Mouse (Mus musculus): ENCODE data around the gene Dnaaf5. TPM values are rescaled to one million over a fixed set of nuclear protein-coding genes. Genes with fewer than 3 reads are reported as not detected.

The Dnaaf5 gene
- total RNA-seq, 2 experiments from 2014 or later: 7.0 to 9.0 TPM

- no peak for DNase-seq (ENCODE audit: low spot score in 2 of 2)
Measured at GRCm38 (mm10) chr5:139140589-139140988, 9.4 kb upstream of the Dnaaf5 start.

DNA sequence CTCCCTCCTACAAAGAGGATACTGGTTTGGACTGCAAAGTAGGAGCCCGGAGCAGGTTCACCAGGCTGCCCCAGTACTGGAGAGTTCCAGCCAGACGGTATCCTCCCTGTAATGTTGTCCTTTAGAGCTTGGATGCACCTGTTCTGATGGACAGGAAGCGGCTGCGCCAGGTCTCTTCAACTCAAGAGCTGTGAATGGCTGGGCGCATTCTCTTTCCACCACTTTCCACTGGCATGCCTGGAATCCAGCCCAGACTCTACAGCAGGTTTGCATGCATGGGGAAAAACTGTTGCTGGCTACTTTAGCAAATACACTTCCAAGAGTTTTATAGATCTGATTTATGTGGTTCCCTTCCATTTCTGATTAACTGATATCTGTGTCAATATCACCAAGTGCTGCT lies 8.7 kb upstream of the Dnaaf5 start:
- DNase-seq (ENCODE audit: low spot score in 2 of 2): no peak

DNA sequence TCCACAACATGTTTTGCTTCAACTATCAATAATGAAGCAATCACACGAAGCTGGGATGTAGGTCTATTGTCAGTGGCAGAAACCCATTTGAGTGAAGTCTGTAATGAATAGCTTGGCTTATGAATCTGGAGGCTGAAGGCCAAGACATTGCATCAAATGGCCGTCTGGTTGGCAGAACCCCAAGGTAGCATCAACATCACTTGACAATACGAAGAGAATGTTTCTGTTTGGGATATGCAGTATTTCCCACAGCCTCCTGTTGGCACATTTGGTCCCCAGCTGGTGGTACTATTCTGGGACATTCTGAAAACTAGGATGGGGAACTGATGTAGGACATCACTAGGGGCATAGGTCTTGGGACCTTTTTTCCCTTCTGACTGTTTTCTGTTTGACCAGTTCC lies 6.1 kb upstream of the Dnaaf5 start:
- no peak for DNase-seq (ENCODE audit: low spot score in 2 of 2)

GRCm38 (mm10) chr5:139145726-139146125 lies 4.3 kb upstream of the Dnaaf5 start:
- DNase-seq (ENCODE audit: low spot score in 2 of 2): no peak

GRCm38 (mm10) chr5:139146476-139147075 lies 3.4 kb upstream of the Dnaaf5 start:
- no peak for DNase-seq (ENCODE audit: low spot score in 2 of 2)

DNA sequence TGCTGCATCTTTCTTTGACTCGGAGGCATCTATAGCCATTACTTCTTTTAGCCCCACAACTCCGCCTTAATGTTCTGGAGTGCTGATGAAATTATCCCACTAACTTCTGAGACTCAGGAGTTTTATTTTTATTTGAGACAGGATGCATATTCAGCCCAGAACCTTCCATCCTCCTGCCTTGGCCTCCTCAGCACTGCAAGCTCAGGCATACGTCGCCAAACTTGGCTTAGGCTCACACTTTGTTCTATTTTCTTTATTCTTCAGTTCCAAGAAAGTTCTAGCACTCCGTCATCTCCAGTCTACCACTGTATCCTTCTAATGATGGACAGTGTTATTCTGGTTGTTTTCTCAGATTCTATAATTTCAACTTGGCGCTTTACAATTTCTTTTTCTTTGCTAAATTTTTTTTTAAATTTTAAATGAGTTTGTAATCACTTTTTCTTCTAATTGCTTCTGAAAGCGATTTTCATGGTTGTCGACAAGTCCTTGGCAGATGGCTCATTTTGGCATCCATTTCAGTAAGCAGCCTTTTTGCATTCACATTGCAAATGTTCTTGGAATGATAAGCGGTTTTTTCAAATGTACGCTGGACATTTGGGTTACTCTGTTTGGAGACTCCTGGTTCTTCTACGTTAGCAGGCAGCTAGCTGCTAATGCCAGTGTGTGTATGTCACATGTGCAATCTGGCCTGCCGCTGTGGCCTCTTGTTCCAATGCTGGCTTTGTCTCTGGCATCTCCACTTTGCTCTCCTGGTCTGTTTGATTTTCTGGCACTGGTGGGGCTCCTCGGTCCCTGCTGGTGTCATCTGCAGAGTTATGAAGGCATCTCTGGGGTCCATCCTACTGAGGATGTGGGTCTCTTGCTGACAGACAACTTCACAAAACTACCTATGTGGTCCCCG lies 2.6 kb upstream of the Dnaaf5 start:
- peak; percentile 34 to 80 for DNase-seq (ENCODE audit: low spot score in 2 of 2)

DNA sequence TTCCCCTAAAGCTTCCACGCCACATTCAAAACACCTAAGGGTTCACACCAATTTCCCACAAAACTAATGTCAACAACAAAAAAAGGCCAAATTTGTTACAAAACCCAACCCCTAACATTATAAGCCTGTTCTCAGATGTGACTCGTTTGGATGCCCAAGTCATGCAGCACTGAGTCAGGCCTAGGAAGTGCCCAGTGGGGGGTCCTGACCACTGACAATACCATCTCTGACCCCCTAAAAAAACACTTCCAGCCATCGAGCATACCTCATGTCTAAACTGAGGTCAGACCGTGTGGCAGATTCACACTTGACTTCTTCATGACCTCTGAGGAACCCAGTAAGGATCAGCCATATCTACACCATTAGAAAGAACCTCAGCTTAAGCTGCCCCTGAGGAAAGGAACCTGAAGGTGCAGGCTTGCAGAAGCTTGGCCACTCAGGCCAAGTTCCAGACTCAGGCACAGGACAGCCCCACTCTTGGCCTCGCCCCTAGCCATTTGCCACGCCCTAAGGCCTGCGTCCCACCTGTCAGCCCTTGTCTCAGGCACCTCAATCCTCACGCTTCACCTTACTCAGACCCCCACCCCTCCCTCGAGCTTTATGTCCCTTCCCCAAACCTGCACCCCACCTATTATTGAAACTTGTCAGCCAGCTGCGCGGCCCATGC lies 884 bp upstream of the Dnaaf5 start:
- no peak for DNase-seq (ENCODE audit: low spot score in 2 of 2)

DNA sequence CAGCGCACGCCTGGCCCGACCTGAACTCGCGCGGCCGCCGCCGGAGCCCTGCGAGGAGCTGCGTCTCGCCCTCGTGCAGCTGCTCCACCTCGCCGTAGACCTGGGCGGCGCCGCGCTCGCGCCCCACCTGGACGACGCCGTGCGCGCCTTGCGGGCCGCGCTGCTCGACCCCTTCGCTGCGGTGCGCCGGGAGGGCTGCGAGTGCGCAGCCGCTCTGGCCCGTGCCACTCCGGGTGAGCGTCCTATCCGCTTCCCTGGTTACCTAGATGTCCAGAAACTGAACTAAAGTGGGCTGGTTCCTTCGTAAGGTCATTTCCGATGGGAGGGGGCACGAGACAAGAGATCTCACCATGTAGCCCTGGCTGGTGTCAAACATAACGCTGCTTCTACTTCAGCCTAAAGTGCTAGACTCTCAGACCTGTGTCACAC lies 594 bp downstream of the Dnaaf5 start:
- DNase-seq (ENCODE audit: low spot score in 2 of 2): no peak

DNA sequence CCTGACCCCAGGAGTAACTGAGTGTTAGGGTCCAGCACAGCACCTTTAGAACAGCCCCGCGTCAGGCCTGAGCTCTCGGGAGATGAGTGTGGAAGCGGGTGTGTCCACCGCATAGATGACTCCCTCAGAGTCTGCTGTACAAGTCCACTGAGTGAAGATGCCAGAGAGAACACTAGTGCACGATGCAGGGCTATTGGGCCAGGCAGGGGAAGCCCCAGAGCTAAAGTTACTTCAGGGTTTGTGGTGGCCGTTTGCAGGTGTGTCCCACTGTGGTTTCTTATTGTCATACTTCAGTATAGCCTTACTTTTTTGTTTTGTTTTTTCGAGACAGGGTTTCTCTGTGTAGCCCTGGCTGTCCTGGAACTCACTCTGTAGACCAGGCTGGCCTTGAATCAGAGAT lies 10.9 kb downstream of the Dnaaf5 start:
- DNase-seq (ENCODE audit: low spot score in 2 of 2): no peak

DNA sequence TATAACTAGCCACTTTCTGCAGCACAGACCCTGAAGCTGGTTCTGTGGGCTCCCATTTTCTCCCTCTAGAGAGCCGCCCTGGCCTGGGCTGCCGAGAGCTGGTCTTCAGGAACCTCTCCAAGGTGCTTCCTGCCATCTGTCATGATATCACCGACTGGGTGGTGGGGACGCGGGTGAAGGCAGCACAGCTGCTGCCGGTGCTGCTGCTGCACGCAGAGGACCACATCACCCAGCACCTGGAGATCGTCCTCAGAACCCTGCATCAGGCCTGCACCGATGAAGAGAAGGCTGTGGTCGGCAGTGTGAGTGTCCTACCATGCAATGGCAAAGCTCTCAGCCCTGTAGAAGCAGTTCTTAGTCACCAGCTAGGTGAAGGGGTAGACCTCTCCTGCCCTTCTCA lies 11.6 kb downstream of the Dnaaf5 start:
- no peak for DNase-seq (ENCODE audit: low spot score in 2 of 2)

DNA sequence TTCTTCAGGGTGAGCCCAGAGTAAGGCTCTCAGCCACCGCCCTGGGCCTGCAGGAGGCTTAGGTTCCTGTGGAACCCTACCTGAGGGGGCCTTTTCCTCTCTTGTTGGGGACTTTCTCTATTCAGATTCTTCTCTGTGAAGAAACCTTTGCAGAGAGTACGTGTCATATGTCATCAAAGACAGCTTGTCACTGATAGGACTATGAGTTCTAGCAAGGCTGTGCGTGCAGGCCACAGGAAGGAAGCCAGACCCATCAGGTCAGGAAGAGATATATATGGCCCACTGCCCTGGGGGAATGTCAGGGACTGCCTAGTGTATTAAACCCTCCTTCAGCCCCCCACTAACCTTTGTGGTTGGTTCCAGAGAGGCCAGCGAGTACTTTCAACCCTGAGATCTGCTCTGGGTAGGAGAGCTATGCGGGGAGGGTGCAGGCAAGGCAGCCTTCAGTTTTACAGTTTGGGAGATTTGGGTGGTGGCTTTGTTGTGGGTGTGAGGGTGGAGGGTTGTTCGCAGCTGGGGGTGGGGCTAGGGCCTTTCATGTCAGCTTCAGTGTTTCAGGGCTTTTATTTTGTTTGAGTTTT lies 16.8 kb downstream of the Dnaaf5 start:
- no peak for DNase-seq (ENCODE audit: low spot score in 2 of 2)

- no peak for DNase-seq (ENCODE audit: low spot score in 2 of 2)
Measured at GRCm38 (mm10) chr5:139167548-139167947, 17.5 kb downstream of the Dnaaf5 start.

GRCm38 (mm10) chr5:139171929-139172328 lies 21.9 kb downstream of the Dnaaf5 start:
- DNase-seq (ENCODE audit: low spot score in 2 of 2): no peak

GRCm38 (mm10) chr5:139174141-139174540 lies 24.1 kb downstream of the Dnaaf5 start:
- no peak for DNase-seq (ENCODE audit: low spot score in 2 of 2)

GRCm38 (mm10) chr5:139174556-139175547 lies 24.8 kb downstream of the Dnaaf5 start:
- DNase-seq (ENCODE audit: low spot score in 2 of 2): no peak

DNA sequence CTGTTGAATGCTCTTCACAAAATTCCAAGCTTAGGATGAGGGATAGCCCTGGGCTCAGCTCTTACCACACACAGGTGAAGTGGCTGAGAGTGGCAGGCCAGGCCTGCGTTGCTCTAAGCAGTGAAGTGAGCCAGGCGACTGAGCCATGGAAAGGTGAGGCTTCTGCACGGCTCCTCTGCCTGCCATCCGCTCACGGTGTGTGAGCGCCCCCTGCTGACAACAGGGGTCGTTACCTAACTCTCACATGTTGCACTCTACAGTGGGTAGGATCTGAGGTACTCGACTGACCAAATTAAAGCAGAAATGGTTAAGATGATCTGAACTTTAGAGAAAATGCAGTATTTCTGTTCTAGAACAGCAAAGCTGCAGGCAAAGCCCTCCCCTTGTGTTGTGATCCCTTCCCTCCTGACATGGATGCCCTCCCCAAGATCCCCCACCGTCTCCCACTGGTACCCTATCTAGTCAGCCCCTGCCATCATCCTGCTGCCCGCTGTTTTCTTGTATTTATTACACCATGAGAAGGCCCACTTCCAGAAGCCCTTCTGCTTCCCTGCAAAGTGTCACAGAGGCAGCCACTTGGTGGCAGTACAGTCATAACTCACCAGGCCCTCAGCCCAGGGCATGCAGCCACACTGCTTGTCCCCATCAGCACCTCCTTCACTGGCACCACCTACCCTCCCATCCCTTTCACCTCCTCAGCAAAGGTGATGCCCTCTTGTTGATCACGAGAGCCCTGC lies 29.0 kb downstream of the Dnaaf5 start:
- DNase-seq (ENCODE audit: low spot score in 2 of 2): peak; percentile 66 to 83

GRCm38 (mm10) chr5:139183131-139183530 lies 33.1 kb downstream of the Dnaaf5 start:
- DNase-seq (ENCODE audit: low spot score in 2 of 2): peak; percentile 36 to 59

DNA sequence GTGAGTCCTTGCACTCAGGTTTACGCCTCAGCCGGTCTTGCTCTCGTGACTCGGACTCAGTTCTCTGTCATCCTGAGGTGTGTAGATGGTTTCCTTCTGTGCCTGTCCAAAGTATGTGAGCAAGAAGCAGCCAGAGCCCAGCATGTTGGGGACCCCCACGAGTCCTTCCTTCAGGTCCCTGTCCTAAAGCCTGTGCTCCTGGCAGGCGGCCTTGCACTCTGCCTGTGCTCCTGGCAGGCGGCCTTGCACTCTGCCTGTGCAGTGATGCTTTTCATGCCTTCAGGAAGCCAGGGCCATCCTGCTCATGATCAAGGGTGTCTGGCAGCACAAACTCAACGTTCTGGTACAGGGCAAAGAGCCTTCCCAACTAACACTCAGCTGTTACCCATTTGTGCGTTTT lies 33.6 kb downstream of the Dnaaf5 start:
- DNase-seq (ENCODE audit: low spot score in 2 of 2): no peak

DNA sequence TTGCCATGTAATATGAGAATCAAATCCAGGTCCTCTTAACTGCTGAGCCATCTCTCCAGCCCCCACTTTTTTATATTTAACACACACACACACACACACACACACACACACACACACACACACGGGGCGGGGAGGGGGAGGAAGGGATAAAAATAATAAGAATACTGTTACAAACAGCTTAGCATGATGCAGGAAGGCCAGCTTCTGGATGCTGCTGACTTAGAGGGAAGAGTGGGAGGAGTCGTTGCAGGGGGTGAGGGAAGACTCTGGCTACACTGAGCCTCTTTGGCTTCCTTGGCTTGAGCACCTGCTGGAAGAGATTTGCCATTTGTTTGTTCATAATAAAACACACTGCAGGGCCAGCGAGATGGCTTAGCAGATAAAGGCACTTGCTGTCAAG lies 34.9 kb downstream of the Dnaaf5 start:
- no peak for DNase-seq (ENCODE audit: low spot score in 2 of 2)

DNA sequence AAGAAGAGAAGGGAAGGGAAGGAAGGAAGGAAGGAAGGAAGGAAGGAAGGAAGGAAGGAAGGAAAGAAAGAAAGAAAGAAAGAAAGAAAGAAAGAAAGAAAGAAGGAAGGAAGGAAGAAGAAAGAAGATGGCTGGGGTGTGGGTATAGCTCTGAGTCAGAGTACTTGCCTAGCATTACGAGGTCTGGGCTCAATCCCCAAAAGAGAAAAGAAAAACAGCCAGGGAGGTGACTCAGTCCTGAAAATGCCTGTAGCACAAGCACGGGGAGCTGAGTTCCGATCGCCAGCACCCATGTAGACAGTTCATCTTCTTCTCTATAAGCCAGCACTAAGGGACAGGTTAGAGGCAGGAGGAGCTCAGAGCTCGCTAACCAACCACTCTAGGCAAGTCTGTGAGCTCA lies 39.7 kb downstream of the Dnaaf5 start:
- no peak for DNase-seq (ENCODE audit: low spot score in 2 of 2)
